Mouse (Mus musculus) embryonic facial prominence, embryonic 11.5 days (tissue): ENCODE results near the gene Hdac10. TPM values are rescaled to one million over a fixed set of nuclear protein-coding genes. Genes with fewer than 3 reads are reported as not detected.

Source experiments
- ATAC-seq: fragments of 200-750 bp; cut with Nextera tagmentation; replicated peaks from 2 replicates; pipeline ENCODE4 v1.8.0; 2017; ENCODE audit warnings: low read depth; ENCODE audit not compliant: insufficient number of reproducible peaks, low FRiP score, low TSS enrichment
- DNase-seq: peaks from one replicate; pipeline ENCODE4 v3.0.0-alpha.2; 2015; ENCODE audit warnings: low spot score
- H3K27ac ChIP-seq: fragments of 300-500 bp; sonication (generic); replicated peaks from 2 replicates; pipeline ENCODE4 v1.5.1; 2014; ENCODE audit warnings: mild to moderate bottlenecking, low read depth, low read length, control low read depth
- H3K27me3 ChIP-seq: fragments of 300-500 bp; sonication (generic); 2 replicates; pipeline ENCODE4 v1.6.1; 2014; ENCODE audit warnings: mild to moderate bottlenecking, low read length, moderate library complexity, mixed read lengths; ENCODE audit not compliant: control insufficient read depth, insufficient read depth
- H3K36me3 ChIP-seq: fragments of 300-500 bp; sonication (generic); replicated peaks from 2 replicates; pipeline ENCODE4 v1.6.1; 2014; ENCODE audit warnings: low read depth, mild to moderate bottlenecking, low read length, moderate library complexity, mixed read lengths; ENCODE audit not compliant: control insufficient read depth, insufficient read depth
- H3K4me1 ChIP-seq: fragments of 300-500 bp; sonication (generic); 2 replicates; pipeline ENCODE4 v1.6.1; 2014; ENCODE audit warnings: low read length, mixed read lengths; ENCODE audit not compliant: control insufficient read depth, insufficient read depth
- H3K4me2 ChIP-seq: fragments of 300-500 bp; sonication (generic); 2 replicates; pipeline ENCODE4 v1.6.1; 2014; ENCODE audit warnings: low read depth, mild to moderate bottlenecking, control low read depth, low read length, moderate library complexity
- H3K4me3 ChIP-seq: fragments of 300-500 bp; sonication (generic); 2 replicates; pipeline ENCODE4 v1.5.1; 2014; ENCODE audit warnings: low read depth, low read length, control low read depth
- H3K9ac ChIP-seq: fragments of 300-500 bp; sonication (generic); replicated peaks from 2 replicates; pipeline ENCODE4 v1.6.1; 2014; ENCODE audit warnings: mild to moderate bottlenecking, control low read depth, low read length
- H3K9me3 ChIP-seq: fragments of 300-500 bp; sonication (generic); replicated peaks from 2 replicates; pipeline ENCODE4 v1.6.1; 2016; ENCODE audit warnings: mild to moderate bottlenecking, low read length, inconsistent platforms, mixed read lengths; ENCODE audit not compliant: control insufficient read depth
- WGBS: fragments of 180-500 bp; shearing (Covaris S2); extraction: QIAGEN DNeasy Blood & Tissue Kit; methylation state at CpG from one replicate; pipeline ENCODE4 v1.1.7; 2014; 5-methylcytosine and 5-hydroxymethylcytosine counted together
- polyA plus RNA-seq: library from polyadenylated mRNA; unstranded; fragments of >200 nt; fragmentation: Nextera tagmentation; extraction: Ambion mirVana; gene quantifications from 2 replicates; pipeline ENCODE4 v1.2.1, GENCODE M21; 2014

The Hdac10 gene
- 10.3 and 11.3 TPM in 2 replicates for polyA plus RNA-seq

- peaks cover 3% of the 10 kb centered on the region for H3K4me1 ChIP-seq
- peak within 1 kb of the TSS; percentile 43; the same call in 1 of the 2 replicates for H3K27ac ChIP-seq
- H3K36me3 ChIP-seq: no peaks in the 10 kb centered on the region
- no peaks in the 10 kb centered on the region for H3K9me3 ChIP-seq
- peak within 1 kb of the TSS; percentile 72 for H3K4me2 ChIP-seq
- peak; percentile 82 for ATAC-seq
- H3K9ac ChIP-seq: peak within 1 kb of the TSS; percentile 72
- WGBS: 3% methylated on average over 36 of the region's 36 CpGs
- H3K4me3 ChIP-seq: peak within 1 kb of the TSS; percentile 52
- DNase-seq: peak; percentile 88
- no peaks in the 10 kb centered on the region for H3K27me3 ChIP-seq
These were observed at the start of gene Hdac10 for GRCm38 (mm10) chr15:89128382-89129350. Gene Hdac10 (minus strand): TSS chr15:89128700.

- Histone ChIP-seq H3K27ac (no peak overlapping the region), H3K4me1 (peaks cover 19% of the 10 kb centered on the region), H3K4me2 (no peak overlapping the region), H3K9ac (no peak overlapping the region), H3K9me3 (no peaks in the 10 kb centered on the region), H3K4me3 (no peak overlapping the region; the same call in 1 of the 2 replicates), H3K27me3 (no peaks in the 10 kb centered on the region), H3K36me3 (no peaks in the 10 kb centered on the region)
- DNase-seq (no peak), ATAC-seq (no peak)
- WGBS: 76% methylated on average over 4 of the region's 4 CpGs
These were observed 49.2 kb upstream of the Hdac10 start for GRCm38 (mm10) chr15:89177576-89178259.

GRCm38 (mm10) chr15:89177121-89177520 is 48.6 kb upstream of the Hdac10 start:
- no peak overlapping the region for H3K9ac ChIP-seq
- no peaks in the 10 kb centered on the region for H3K36me3 ChIP-seq
- no peaks in the 10 kb centered on the region for H3K9me3 ChIP-seq
- H3K4me1 ChIP-seq: peaks cover 19% of the 10 kb centered on the region
- H3K4me3 ChIP-seq: no peak overlapping the region
- H3K27me3 ChIP-seq: no peaks in the 10 kb centered on the region
- ATAC-seq: no peak
- no peak for DNase-seq
- no peak overlapping the region for H3K27ac ChIP-seq
- WGBS: 19% methylated on average over 5 of the region's 5 CpGs
- H3K4me2 ChIP-seq: no peak overlapping the region

- no peaks in the 10 kb centered on the region for H3K27me3 ChIP-seq
- DNase-seq (no peak), ATAC-seq (no peak)
- no peak overlapping the region for H3K27ac ChIP-seq
- H3K4me3 ChIP-seq: no peak overlapping the region
- peaks cover 19% of the 10 kb centered on the region for H3K4me1 ChIP-seq
- no peaks in the 10 kb centered on the region for H3K9me3 ChIP-seq
- WGBS: 83% methylated on average over 13 of the region's 13 CpGs
- no peak overlapping the region for H3K4me2 ChIP-seq
- H3K9ac ChIP-seq: no peak overlapping the region
- no peaks in the 10 kb centered on the region for H3K36me3 ChIP-seq
These were observed 47.1 kb upstream of the Hdac10 start for GRCm38 (mm10) chr15:89175411-89176155.

GRCm38 (mm10) chr15:89174889-89175339 is 46.4 kb upstream of the Hdac10 start:
- H3K27ac ChIP-seq: no peak overlapping the region
- no peak for ATAC-seq
- peaks cover 23% of the 10 kb centered on the region for H3K4me1 ChIP-seq
- 64% methylated on average over 11 of the region's 11 CpGs for WGBS
- 0 out of 2 replicates have a peak, but pooled peaks cover under 1% of the 10 kb centered on the region for H3K36me3 ChIP-seq
- H3K4me2 ChIP-seq: no peak overlapping the region; the same call in 1 of the 2 replicates
- H3K4me3 ChIP-seq: no peak overlapping the region
- no peaks in the 10 kb centered on the region for H3K27me3 ChIP-seq
- no peaks in the 10 kb centered on the region for H3K9me3 ChIP-seq
- no peak for DNase-seq
- H3K9ac ChIP-seq: no peak overlapping the region

GRCm38 (mm10) chr15:89173906-89174214 is 45.4 kb upstream of the Hdac10 start:
- WGBS: 0% methylated on average over 15 of the region's 15 CpGs
- Histone ChIP-seq H3K27me3 (no peaks in the 10 kb centered on the region), H3K4me2 (peak overlapping the region; percentile 100), H3K9me3 (no peaks in the 10 kb centered on the region), H3K9ac (peak overlapping the region; percentile 63), H3K4me3 (peak overlapping the region; percentile 55), H3K27ac (peak overlapping the region; percentile 4; the same call in 1 of the 2 replicates), H3K4me1 (peaks cover 30% of the 10 kb centered on the region), H3K36me3 (0 out of 2 replicates have a peak, but pooled peaks cover 2% of the 10 kb centered on the region)
- ATAC-seq: peak; percentile 25
- DNase-seq: peak; percentile 71

GRCm38 (mm10) chr15:89173024-89173905 is 44.8 kb upstream of the Hdac10 start:
- H3K4me2 ChIP-seq: peak overlapping the region; percentile 100
- H3K9me3 ChIP-seq: no peaks in the 10 kb centered on the region
- H3K4me3 ChIP-seq: peak overlapping the region; percentile 55
- under 1% methylated on average over 61 of the region's 65 CpGs for WGBS
- H3K27me3 ChIP-seq: no peaks in the 10 kb centered on the region
- H3K36me3 ChIP-seq: 0 out of 2 replicates have a peak, but pooled peaks cover 2% of the 10 kb centered on the region
- H3K27ac ChIP-seq: 0 out of 2 replicates have a peak overlapping the region, but pooled peaks have one; percentile 4
- peaks cover 25% of the 10 kb centered on the region for H3K4me1 ChIP-seq
- ATAC-seq (peak; percentile 22), DNase-seq (peak; percentile 73)
- peak overlapping the region; percentile 63 for H3K9ac ChIP-seq
